Mouse (Mus musculus) erythroblast, adult 5-6 weeks (primary cell): ENCODE results near the gene Ptger1. TPM values are rescaled to one million over a fixed set of nuclear protein-coding genes. Genes with fewer than 3 reads are reported as not detected.

Experiments used
- ATAC-seq: replicated peaks from 2 replicates; pipeline ENCODE4 v1.8.0; 2016; ENCODE audit warnings: moderate number of reproducible peaks, mild to moderate bottlenecking, moderate TSS enrichment, inconsistent platforms; ENCODE audit not compliant: poor library complexity, low FRiP score, severe bottlenecking
- total RNA-seq, 2 experiments: library from RNA; stranded (forward) in 1 of 2; stranded (reverse) in 1 of 2; fragments of 150-400 nt in 1 of 2; fragments of 200-764, 138-1000 nt in 1 of 2; gene quantifications; 2 replicates each; pipeline versions ENCODE4 v1.2.3 to v1.2.4; 2015 to 2017; ENCODE audit warnings: low replicate concordance in 2 of 2

Gene Ptger1
- 0.21 TPM in 1 of 2 replicates, not detected in the other for total RNA-seq (2015; ENCODE audit: low replicate concordance)
- total RNA-seq (2017; ENCODE audit: low replicate concordance) = 0.56 and 0.60 TPM in 2 replicates

DNA sequence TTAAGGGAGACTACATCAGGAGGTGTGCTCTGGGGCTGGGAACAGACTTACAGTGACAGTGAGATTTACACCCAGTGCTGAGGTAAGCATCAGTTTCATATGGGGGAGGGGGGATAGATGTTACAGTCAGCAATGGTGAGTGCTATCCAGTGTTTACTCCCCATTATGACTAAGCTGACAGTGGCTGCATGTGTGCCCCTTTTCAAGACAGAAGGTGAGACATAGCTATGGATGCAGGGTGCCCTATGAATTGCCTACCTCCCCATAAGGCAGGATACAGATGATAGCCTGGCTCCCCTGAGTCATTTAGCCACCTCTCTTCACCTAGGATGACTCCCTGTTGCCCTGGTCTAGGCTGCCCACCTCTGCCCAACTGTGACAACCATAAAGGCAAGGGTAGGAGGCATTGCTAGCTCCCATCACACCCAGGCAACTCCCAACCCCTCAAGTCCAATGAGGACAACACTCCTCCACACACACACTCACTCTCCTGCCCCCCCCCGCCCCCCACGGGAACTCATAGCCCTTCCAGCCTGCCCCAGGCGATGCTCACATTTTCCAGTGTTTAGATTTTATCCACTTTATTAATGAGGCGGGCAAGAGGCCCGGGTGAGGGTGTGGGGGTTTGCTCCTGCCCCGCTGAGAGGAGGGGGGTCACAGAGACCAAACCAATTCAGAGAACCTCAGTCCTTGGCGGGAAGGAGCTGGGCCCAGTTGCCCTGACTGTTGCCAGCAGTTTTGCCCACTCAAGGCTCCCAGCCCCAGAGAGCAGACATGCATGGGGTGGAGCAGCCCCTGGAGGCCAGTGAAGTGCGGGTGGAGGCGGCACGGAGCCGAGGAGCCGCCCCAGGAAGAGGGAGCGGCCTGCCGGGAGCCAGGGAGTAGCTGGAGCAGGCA, at the start of gene Ptger1:
Ptger1 (plus strand) TSS at position 710 of the 897 bp plus-strand sequence.
- no peak for ATAC-seq

DNA sequence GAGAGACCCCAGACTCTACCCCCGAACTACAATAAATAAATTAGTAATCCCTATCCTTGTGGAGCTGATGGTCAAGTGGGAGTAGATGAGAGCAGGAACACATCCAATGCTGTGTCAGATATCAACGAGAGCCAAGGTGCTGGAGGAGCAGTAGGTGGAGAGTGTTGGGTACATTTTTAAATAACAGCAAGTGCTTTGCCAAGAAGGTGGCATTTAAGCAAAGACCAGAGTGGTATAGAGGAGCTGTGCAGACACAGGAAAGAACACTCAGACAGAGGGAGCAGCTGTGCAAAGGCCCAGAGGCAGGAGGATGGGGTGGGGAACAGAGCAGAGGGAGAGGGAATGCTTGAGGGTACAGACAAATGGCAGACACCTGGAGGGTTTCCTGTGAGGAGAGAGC, 49.4 kb upstream of the Ptger1 start:
- no peak for ATAC-seq

DNA sequence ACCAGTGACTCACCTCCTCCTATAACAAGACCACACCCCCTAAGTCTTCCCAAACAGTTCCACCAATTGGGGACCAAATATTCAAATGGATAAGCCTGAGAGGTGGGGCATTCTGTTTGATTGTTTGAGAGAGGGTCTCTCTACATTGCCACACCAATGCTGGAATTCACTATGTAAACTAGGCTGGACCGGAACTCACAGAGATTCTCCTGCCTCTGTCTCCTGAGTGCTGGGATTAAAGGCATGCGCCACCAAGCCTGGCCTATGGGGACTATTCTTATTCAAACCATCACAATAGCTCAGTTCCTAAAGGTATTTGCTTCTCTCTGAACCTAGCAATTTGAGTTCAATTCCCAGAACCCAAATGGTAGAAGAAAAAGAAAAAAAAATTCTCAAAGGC, 47.9 kb upstream of the Ptger1 start:
- ATAC-seq = no peak

DNA sequence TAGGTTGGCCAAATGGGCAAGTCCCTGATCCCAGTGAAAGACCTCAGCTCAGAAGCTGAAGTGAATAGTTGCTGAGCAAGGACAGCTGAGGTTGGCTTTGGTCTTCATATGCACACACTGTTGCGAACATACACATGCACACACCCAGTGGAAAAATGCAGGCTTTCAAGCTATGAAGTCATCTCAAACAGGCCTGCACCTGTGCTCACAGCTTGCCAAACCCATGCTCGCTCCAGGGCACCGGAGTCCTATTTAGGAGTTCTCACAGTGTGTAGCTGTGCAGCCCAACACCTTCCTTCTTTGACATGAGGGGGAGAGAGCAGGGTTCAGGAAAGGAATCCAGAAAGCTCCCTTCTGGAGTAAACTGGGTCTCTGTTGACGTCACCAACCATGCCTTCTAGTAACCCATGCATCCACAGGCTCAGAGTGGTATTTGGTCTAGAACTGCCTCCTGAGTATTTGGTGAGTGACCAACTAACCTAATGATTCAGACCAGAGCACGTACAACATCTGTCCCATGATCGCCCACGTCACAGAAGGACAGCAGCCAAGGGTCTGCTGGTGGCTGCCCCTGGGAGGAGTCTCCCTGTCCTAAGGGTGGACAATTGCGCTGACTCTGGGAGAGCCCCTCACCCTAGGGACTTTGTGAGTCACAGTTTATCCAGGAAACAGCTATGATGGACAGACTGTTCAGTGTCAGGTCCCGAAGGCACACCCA, 46.8 kb upstream of the Ptger1 start:
- no peak for ATAC-seq

DNA sequence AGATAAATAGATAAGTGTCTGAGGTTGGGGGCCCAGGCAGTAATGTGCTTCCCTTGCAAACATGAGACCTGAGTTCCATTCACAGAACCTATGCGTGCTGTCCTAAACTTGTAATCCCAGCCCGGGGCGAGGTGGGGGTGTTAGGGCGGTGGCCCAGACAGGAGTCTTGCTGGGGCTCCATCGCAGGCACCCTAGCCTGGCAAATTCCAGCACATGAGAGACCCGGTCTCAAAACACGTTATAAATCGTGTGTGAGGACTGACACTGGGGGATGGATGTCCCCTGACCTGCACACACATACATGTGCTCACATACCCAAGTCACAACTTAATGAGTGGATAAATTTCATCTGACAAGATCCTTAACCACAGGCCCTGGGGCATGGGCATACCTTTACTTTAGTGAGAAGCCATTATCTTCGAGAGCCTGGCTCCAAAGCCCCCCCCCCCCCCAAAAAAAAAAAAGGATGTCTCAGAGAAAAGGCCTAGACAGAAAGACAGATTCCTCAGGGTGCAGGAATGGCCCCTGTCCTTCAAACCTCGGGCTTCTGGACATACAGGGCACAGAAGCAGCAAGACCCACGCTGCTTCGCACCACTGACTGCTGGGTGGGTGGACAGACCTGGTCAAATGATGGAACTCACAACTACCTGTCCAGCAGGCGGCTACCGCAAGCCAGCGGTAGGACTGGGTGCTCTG, 44.6 kb upstream of the Ptger1 start:
- ATAC-seq = no peak

DNA sequence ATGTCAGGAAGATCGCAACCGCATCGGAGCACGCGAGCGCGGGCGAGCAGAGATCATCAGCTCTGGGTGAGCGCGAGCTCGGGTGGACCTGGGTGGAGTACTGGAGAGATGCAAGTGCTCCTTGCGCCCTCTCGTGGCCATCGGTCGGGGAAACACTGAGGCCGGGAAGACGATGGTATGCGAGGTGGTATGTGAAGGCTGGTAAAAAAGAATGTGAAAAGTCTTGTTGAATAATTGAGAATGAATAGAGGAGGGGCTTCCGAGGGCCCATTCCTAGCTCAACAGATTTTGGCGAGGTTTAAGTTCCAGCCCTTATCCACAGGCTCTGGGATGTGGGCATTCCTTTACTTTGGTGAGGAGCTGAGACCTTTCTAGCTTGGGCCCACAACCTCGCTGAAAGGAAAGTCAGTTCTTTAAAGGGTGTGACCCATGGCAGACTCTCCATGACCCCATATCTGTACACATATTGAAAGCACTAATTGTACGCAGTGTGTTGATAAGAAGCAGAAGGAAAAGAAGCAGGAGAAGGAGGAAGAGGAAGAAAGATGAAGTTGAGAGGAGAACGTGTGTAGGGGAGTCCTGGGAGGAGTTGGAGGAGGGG, 44.0 kb upstream of the Ptger1 start:
- peak; percentile 88 for ATAC-seq

DNA sequence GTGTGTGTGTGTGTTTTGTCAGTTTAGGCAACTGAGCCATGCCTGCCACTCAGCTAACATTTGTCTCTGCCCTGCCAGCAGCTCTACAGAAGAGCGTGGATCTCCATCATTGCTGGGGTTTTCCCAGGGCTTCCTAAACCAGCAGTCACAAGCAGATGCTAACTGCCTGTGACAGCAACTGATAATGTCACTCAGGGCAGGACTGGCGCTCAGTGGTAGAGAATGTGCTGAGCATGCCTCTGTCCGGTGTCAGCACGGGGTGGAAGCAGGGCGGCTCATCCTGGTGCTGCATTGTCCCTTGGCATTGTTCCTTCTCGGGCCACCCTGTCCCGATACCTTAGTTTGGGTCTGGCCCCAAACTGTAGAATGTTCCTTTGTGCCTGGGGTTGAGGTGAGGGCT, 42.9 kb upstream of the Ptger1 start:
- no peak for ATAC-seq

DNA sequence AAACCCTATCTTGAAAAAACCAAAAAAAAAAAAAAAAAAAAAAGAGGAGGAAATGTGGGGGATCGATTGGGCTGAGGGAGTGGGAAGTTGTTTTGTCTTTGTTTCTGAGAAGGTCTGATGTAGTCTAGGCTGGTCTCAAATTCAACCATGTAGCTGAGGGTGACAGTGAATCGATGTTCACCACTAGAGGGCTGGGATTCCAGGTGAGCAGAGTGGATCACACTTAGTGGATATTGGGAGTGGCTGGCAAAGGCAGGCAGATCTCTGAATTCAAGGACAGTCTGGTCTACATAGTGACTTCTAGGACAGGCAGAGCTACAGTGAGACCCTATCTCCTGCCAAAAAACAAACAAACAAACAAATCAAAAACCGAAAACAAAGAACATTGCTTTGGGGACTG, 41.7 kb upstream of the Ptger1 start:
- ATAC-seq = peak; percentile 46; the same call in 1 of the 2 replicates

DNA sequence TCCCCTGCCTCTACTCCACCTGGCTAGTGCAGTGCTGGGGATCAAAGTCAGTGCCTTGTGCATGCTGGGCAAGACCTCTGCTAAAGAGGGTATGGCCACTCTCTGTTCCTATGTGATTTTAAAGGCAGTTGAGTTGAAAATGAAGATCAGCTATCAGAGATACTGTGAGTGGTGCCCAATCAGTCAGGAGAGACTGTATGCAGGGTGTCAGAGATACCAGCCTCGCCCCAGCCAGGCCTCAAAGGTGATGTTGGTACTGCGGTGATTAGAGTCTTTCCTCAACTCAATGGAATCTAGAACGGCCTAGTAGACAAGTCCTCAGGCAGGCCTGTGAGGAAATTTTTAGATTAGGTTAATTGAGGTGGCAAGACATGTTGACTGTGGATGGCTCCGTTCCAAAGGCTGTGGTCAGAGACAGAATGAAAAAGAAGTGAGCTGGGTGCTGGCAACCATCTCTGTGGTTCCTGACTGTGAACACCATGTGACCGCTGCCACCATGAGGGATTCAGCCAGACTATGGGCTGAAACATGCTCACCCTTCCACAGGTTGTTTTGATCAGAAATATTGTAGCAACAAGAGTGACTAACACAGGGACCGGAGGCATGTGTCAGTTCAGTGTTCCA, 40.7 kb upstream of the Ptger1 start:
- peak; percentile 56 for ATAC-seq

DNA sequence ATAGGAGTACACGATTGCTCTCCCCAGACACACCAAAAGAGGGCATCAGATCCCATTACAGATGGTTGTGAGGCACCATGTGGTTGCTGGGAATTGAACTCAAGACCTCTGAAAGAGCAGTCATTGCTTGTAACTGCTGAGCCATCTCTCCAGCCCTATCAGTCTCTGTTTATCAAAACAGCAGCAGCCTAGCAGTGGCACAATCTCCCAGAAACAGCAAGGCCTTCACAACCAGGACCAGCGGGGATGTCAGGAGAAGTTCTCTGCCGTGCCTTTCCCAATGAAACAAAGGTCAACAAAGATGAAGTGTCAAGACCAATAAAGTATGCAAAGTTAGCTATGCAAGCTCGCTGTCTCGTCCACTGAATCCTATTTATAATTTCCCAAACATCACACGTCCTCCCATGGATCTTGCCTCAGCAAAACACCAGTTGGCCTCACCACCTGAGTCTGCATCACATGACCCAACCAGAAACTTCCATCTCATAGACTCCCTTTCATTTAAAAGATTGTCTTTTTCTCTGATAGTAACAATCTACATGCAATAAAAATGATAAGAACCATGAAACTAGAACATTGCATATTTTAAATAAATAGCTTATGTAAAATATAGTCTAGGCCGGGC, 34.3 kb upstream of the Ptger1 start:
- peak; percentile 90 for ATAC-seq

DNA sequence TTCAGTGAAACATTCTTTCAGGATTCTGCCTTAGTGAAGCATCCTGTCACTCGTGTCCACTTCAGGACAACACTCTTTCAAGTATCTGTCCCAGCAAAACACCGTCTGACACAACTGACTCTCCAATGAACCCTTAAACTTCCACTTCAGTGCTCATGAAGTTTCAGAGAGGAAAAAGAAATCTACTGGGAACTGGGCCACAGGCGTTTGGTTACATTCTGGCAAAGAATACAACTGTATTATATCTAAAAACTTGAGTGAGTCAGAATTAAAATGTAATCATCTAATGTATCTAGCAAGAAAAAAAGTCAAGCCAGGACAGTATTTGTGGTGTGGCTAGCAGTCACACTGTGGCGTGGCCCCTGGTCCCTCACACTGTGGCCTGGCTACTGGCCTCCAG, 27.6 kb upstream of the Ptger1 start:
- no peak for ATAC-seq

DNA sequence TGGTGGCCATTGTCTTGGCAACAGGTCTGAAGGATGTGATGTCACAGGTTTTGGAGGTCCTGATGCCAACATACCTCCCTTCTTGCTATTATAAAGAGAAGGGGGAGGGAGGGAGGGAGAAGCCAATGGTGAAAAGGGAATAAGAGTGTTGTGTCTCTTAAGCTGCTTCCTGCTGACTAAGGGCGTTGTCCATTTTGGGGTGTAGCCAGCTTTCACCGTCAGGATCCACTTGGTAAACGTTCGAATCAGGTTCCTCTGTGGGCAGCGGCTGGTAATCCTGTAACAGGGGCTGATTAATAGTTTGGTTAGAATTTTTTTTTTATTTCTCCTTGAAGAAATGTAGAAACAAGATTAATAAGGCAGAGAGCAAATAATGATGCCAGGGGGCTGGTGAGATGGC, 26.8 kb upstream of the Ptger1 start:
- peak; percentile 72; the same call in 1 of the 2 replicates for ATAC-seq

DNA sequence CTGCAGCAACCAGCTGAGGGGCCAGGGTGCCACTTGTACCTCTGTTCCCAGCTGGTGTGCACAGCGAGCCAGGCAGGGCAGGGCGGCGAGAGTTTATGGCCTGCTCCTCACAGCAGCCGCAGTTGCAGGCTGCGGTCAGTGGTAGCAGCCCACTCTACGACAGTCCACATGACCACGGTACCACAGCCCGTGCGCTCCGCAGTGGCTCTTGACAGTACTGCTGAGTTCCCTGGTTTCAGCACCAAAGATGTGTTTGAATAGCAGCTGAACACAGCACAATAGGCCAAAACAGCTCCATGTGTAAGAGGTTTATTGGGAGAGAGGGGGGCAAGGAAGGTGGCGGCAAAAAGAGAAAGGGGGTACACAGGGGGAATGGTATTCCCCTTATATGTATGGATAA, 19.0 kb upstream of the Ptger1 start:
- ATAC-seq = no peak

DNA sequence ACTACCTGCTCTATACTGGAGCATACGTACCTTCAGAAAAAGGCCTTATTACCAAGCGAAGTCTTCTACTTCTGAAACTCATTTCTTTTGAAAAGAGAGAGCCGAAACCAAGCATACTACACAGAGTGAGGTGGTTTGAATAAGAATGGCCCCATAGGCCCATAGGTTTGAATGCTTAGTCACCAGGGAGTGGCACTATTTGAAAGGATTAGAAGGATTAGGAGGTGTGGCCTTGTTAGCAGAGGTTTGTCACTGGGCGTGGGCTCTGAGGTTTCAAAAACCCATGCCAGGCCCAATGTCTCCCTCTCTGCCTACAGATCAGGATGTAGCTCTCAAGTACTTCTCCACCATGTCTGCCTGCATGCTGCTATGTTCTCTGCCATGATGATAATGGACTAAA, 18.4 kb upstream of the Ptger1 start:
- no peak for ATAC-seq

DNA sequence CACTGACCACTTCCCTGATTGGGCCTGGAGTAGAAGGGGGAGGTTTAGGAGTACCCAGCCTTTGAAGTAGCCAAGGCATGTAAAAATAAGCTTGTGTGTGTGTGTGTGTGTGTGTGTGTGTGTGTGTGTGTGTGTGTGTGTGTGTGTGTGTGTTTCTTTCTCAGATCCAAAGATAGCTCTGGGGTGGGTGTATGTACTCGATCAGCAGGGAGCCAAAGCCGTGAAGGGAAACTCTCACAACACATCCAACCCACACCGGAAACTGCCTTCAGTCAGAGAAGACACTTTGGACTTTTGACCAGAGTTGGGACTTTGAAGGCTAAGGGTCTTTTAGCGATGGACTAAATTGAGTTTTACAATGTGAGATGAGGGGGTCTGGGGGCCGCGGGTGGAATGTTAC, 16.8 kb upstream of the Ptger1 start:
- no peak for ATAC-seq

DNA sequence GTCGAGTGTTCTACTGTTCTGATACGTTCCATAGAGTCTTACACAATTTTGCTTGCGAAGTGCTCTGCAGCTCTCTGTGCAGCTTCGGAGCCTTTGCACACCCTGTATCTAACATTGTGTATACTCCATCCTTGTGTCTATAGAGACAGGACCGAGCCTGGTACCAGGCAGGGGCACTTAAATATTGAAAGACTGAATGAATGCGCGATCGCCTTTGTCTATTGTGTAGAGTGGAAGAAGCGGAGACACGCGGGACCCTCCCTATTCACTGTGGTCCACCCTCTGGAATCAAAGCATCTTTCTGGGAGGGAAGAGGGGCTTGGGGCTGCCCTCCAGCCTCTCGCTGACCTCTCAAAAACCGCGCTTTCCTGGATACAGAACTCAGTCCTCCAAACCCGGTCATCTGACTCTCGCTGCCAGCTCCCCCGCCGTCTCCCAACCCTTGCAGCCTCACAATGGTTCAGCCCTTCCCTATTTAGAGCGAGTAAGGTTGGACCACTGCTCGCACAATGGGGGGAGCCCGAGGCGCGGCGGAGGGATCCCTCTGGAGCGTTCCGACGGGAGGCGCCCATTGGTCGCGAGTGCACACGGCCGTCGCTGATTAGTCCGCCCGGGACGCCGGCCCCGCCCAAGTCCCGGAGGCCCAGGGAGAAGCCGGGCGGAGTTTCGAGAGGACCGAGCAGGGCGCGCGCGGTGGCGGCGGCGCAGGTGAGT, 14.3 kb upstream of the Ptger1 start, which contains the start of gene Gipc1:
Gipc1 (plus strand) TSS at position 648 of the 714 bp plus-strand sequence.
- peak; percentile 95 for ATAC-seq

DNA sequence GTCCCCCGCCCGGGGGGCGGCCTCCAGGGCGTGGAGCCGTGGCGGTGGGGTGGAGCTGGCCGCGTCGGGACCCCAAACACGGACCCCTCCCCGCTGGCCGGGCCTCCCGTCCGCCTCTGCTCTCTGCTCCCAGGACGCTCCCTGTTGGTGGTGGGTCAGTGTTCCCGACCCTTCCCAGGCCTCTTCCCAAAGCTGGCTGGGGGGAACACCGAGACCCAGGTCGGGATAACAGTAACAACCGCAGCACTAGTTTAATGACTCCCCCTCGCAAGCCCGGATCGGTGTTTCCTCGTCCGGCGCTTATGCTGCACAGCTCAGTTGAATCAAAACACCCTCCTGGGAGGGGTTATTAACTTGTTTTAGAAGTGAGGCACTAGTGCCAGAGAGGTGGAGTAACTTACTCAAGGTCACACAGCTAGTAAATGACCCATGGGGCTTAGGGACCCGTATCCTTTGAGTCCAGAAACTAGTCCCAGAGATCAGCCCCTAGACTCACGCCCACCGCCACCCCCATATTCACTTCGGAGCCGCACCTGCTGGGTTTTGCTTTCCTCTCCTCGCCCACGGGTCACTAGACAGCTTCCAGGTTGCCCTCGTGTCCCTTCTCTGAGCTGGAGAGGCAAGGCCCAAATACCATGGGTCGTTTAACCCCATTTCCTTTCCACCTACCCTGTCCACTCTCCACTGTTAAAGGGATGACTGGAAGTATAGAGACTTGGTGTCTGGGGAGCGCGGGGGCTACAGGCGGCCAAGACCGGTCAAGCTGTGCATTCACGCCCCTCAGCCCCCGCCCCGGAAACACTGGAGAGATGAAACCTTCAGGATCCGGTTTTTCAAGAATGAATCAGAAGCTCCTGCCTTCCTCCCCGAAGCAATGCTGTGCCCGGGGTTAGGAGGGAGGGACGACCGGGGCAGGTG, 13.5 kb upstream of the Ptger1 start:
- 0 out of 2 replicates have a peak, but pooled peaks have one; percentile 16 for ATAC-seq
